18 mouse cellular contexts compared by ENCODE assay signal in the genomic region with DNA sequence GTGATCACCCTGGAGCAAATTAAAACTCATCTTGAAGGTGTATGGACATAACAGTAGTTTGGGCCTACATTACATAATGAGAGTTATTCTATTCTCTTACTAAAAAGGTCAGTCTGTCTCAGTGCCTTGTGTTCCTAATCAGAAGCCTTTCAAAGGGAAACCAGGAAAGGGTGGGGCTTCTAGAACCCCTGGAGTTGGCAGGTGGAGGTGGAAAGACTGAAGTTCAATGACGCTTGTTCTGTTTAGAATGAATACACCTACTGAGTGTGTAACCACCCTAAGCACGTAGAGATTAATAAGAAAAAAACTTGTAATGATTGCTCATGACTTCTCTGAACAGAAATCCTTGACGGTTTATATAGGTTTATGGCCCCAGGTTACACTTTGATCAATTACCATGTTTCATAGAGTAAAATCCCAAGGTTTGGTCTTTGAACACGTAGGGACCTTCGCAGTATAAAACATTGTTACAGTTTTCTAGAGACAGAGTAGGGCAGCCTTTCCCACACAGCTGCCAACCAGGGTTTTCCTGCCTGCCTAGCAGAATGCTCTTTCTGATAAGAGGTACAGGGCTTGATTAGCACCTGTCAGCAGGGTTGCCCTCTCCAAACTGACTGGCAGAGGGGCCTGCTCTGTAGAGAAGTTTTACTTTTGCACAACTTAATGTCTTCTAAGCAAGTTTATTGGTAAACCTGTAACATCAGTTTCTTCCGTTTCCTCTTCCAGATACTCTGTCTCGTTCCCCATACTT. TPM values are rescaled to one million over a fixed set of nuclear protein-coding genes. Genes with fewer than 3 reads are reported as not detected.
A peak's percentile ranks its signal among the peaks of the same experiment; 100 is the strongest.
DNase-seq lines count a peak whose midpoint lies in the region; ATAC-seq lines count a peak whose summit lies in the region.
"Had no signal": no experiment of that assay in that cellular context is flagged by ENCODE, and none has a peak within 500 bp of the region (broad histone marks: within the 10 kb centered on the region; RNA-seq: fewer than 3 reads in every experiment).

No protein-coding gene starts in this region.

- H3K4me2 ChIP-seq in embryonic facial prominence, embryonic 13.5 days = no peak overlapping the region
- H3K4me2 ChIP-seq in midbrain, embryonic 14.5 days (ENCODE audit: low read length) = no peak overlapping the region
- H3K4me2 ChIP-seq: heart, embryonic 12.5 days; midbrain, embryonic 12.5 days had no signal

- no peak overlapping the region for H3K27ac ChIP-seq in embryonic facial prominence, embryonic 13.5 days
- H3K27ac ChIP-seq in embryonic facial prominence, embryonic 10.5 days (replicated peaks) = no peak overlapping the region
- no peak overlapping the region for H3K27ac ChIP-seq in midbrain, embryonic 14.5 days (replicated peaks; ENCODE audit: low read depth, low read length)
- H3K27ac ChIP-seq: hindbrain, embryonic 10.5 days; kidney, postnatal 0 days; midbrain, embryonic 12.5 days had no signal

- H3K9me3 ChIP-seq in embryonic facial prominence, embryonic 13.5 days = no peaks in the 10 kb centered on the region
- no peaks in the 10 kb centered on the region for H3K9me3 ChIP-seq in embryonic facial prominence, embryonic 10.5 days
- H3K9me3 ChIP-seq in midbrain, embryonic 14.5 days (ENCODE audit: control insufficient read depth, low read length) = no peaks in the 10 kb centered on the region
- H3K9me3 ChIP-seq: heart, embryonic 12.5 days; hindbrain, embryonic 10.5 days; midbrain, embryonic 12.5 days had no signal

- ATAC-seq in embryonic facial prominence, embryonic 13.5 days (ENCODE audit: insufficient number of reproducible peaks, insufficient read depth, low FRiP score, low TSS enrichment, low read depth) = no peak
- ATAC-seq in megakaryocyte-erythroid progenitor cell, adult 5-6 weeks (replicated peaks; ENCODE audit: low FRiP score, low TSS enrichment, poor library complexity, severe bottlenecking) = peak; percentile 97
- ATAC-seq in midbrain, embryonic 14.5 days (ENCODE audit: low FRiP score, low TSS enrichment) = no peak

- no peaks in the 10 kb centered on the region for H3K27me3 ChIP-seq in embryonic facial prominence, embryonic 13.5 days
- H3K27me3 ChIP-seq in embryonic facial prominence, embryonic 10.5 days (replicated peaks; ENCODE audit: low read depth, poor library complexity, severe bottlenecking) = no peaks in the 10 kb centered on the region
- no peaks in the 10 kb centered on the region for H3K27me3 ChIP-seq in midbrain, embryonic 14.5 days (ENCODE audit: control insufficient read depth, insufficient read depth, low read length)
- H3K27me3 ChIP-seq: heart, embryonic 12.5 days; midbrain, embryonic 12.5 days had no signal

- DNase-seq in embryonic facial prominence, embryonic 10.5 days (ENCODE audit: low spot score) = no peak
- DNase-seq in c-Kit-positive CD71-positive TER-119-positive erythroid progenitor cells, embryonic 14.5 days (ENCODE audit: low spot score) = peak; percentile 68
- DNase-seq in liver = peak; percentile 79
- no peak for DNase-seq in midbrain, embryonic 14.5 days
- no peak for DNase-seq in left cerebral cortex, adult 9 months (ENCODE audit: low spot score in 2 of 2)
- no peak for DNase-seq in adipocyte (ENCODE audit: low spot score)
- DNase-seq: adrenal gland, adult 2 months; cerebellum, adult 9-10 months; gastrocnemius, postnatal 36 days; lung, postnatal 36 days; right cerebral cortex, postnatal 4 days had no signal

- 81% methylated on average over 7 of the region's 7 CpGs for WGBS in embryonic facial prominence, embryonic 13.5 days
- 85% methylated on average over 7 of the region's 7 CpGs for WGBS in embryonic facial prominence, embryonic 10.5 days
- 85% methylated on average over 7 of the region's 7 CpGs for WGBS in midbrain, embryonic 14.5 days

- H3K4me1 ChIP-seq in embryonic facial prominence, embryonic 13.5 days = no peaks in the 10 kb centered on the region
- peaks cover 10% of the 10 kb centered on the region for H3K4me1 ChIP-seq in embryonic facial prominence, embryonic 10.5 days
- H3K4me1 ChIP-seq in midbrain, embryonic 14.5 days (ENCODE audit: control insufficient read depth, insufficient read depth, low read length) = no peaks in the 10 kb centered on the region
- H3K4me1 ChIP-seq: midbrain, embryonic 12.5 days had no signal

- no peak overlapping the region for H3K4me3 ChIP-seq in embryonic facial prominence, embryonic 13.5 days
- H3K4me3 ChIP-seq in embryonic facial prominence, embryonic 10.5 days = no peak overlapping the region
- H3K4me3 ChIP-seq in midbrain, embryonic 14.5 days (replicated peaks; ENCODE audit: low read depth, low read length) = no peak overlapping the region
- H3K4me3 ChIP-seq: heart, embryonic 12.5 days; hindbrain, embryonic 10.5 days; midbrain, embryonic 12.5 days had no signal

- H3K9ac ChIP-seq in embryonic facial prominence, embryonic 13.5 days = 0 out of 2 replicates have a peak overlapping the region, but pooled peaks have one; percentile 12
- H3K9ac ChIP-seq in midbrain, embryonic 14.5 days (replicated peaks; ENCODE audit: low read length) = no peak overlapping the region
- H3K9ac ChIP-seq: heart, embryonic 12.5 days; midbrain, embryonic 12.5 days had no signal

- no peaks in the 10 kb centered on the region for H3K36me3 ChIP-seq in embryonic facial prominence, embryonic 13.5 days
- H3K36me3 ChIP-seq in embryonic facial prominence, embryonic 10.5 days (replicated peaks) = no peaks in the 10 kb centered on the region
- no peaks in the 10 kb centered on the region for H3K36me3 ChIP-seq in midbrain, embryonic 14.5 days (ENCODE audit: control insufficient read depth, insufficient read depth, low read length)
- H3K36me3 ChIP-seq: heart, embryonic 12.5 days; hindbrain, embryonic 10.5 days; midbrain, embryonic 12.5 days had no signal

RNA-seq across cellular contexts. Expression of a gene that starts 14.4 kb away (rescaled TPM):
- polyA plus RNA-seq in embryonic facial prominence, embryonic 13.5 days (2015; fragmentation: Nextera tagmentation; extraction: Ambion mirVana) = 141 and 160 TPM in 2 replicates
- 97.2 and 97.7 TPM in 2 replicates for polyA plus RNA-seq in embryonic facial prominence, embryonic 10.5 days (2016; fragmentation: Nextera tagmentation; extraction: Ambion mirVana)
- 470 and 507 TPM in 2 replicates for total RNA-seq in megakaryocyte-erythroid progenitor cell, adult 5-6 weeks (2014; fragmentation: Nextera tagmentation)
- 756 and 1,171 TPM in 2 replicates for total RNA-seq in megakaryocyte-erythroid progenitor cell, adult 5-6 weeks (2017)
- 38.1 and 40.0 TPM in 2 replicates for polyA plus RNA-seq in midbrain, embryonic 14.5 days (2014; fragmentation: Nextera tagmentation; extraction: Ambion mirVana)

RNA-seq across cellular contexts. Expression of a gene that starts 20.2 kb away (rescaled TPM):
- polyA plus RNA-seq in embryonic facial prominence, embryonic 13.5 days (2015; fragmentation: Nextera tagmentation; extraction: Ambion mirVana) = 7.6 and 8.4 TPM in 2 replicates
- polyA plus RNA-seq in embryonic facial prominence, embryonic 10.5 days (2016; fragmentation: Nextera tagmentation; extraction: Ambion mirVana) = 9.3 and 10.5 TPM in 2 replicates
- 123 and 185 TPM in 2 replicates for total RNA-seq in megakaryocyte-erythroid progenitor cell, adult 5-6 weeks (2014; fragmentation: Nextera tagmentation)
- total RNA-seq in megakaryocyte-erythroid progenitor cell, adult 5-6 weeks (2017) = 84.0 and 189 TPM in 2 replicates
- 1.6 and 2.0 TPM in 2 replicates for polyA plus RNA-seq in midbrain, embryonic 14.5 days (2014; fragmentation: Nextera tagmentation; extraction: Ambion mirVana)

RNA-seq across cellular contexts. Expression of a gene that starts 21.6 kb away (rescaled TPM):
- 1.7 and 3.1 TPM in 2 replicates for polyA plus RNA-seq in embryonic facial prominence, embryonic 13.5 days (2015; fragmentation: Nextera tagmentation; extraction: Ambion mirVana)
- 0.97 and 3.8 TPM in 2 replicates for polyA plus RNA-seq in embryonic facial prominence, embryonic 10.5 days (2016; fragmentation: Nextera tagmentation; extraction: Ambion mirVana)
- 1.4 and 11.1 TPM in 2 replicates for total RNA-seq in megakaryocyte-erythroid progenitor cell, adult 5-6 weeks (2014; fragmentation: Nextera tagmentation)
- 1,263 and 1,317 TPM in 2 replicates for total RNA-seq in megakaryocyte-erythroid progenitor cell, adult 5-6 weeks (2017)
- 2.1 and 2.2 TPM in 2 replicates for polyA plus RNA-seq in midbrain, embryonic 14.5 days (2014; fragmentation: Nextera tagmentation; extraction: Ambion mirVana)
- polyA plus RNA-seq: liver, adult 2 months had no signal

RNA-seq across cellular contexts. Expression of a gene that starts 21.8 kb away (rescaled TPM):
- 12.2 and 13.4 TPM in 2 replicates for polyA plus RNA-seq in embryonic facial prominence, embryonic 13.5 days (2015; fragmentation: Nextera tagmentation; extraction: Ambion mirVana)
- polyA plus RNA-seq in embryonic facial prominence, embryonic 10.5 days (2016; fragmentation: Nextera tagmentation; extraction: Ambion mirVana) = 4.0 and 4.8 TPM in 2 replicates
- total RNA-seq in megakaryocyte-erythroid progenitor cell, adult 5-6 weeks (2014; fragmentation: Nextera tagmentation) = 342 and 512 TPM in 2 replicates
- total RNA-seq in megakaryocyte-erythroid progenitor cell, adult 5-6 weeks (2017) = 329 and 662 TPM in 2 replicates
- 1.5 and 2.7 TPM in 2 replicates for polyA plus RNA-seq in midbrain, embryonic 14.5 days (2014; fragmentation: Nextera tagmentation; extraction: Ambion mirVana)
- polyA plus RNA-seq: liver, adult 2 months had no signal

RNA-seq across cellular contexts. Expression of a gene that starts 24.6 kb away (rescaled TPM):
- polyA plus RNA-seq in embryonic facial prominence, embryonic 13.5 days (2015; fragmentation: Nextera tagmentation; extraction: Ambion mirVana) = 7.5 and 10.6 TPM in 2 replicates
- polyA plus RNA-seq in embryonic facial prominence, embryonic 10.5 days (2016; fragmentation: Nextera tagmentation; extraction: Ambion mirVana) = 7.0 and 9.8 TPM in 2 replicates
- 386 and 627 TPM in 2 replicates for total RNA-seq in megakaryocyte-erythroid progenitor cell, adult 5-6 weeks (2014; fragmentation: Nextera tagmentation)
- total RNA-seq in megakaryocyte-erythroid progenitor cell, adult 5-6 weeks (2017) = 891 and 1,210 TPM in 2 replicates
- 1.4 and 2.6 TPM in 2 replicates for polyA plus RNA-seq in midbrain, embryonic 14.5 days (2014; fragmentation: Nextera tagmentation; extraction: Ambion mirVana)

Comparison
In these comparisons a context has a peak if more than half of its experiments do, and no peak if none do; other contexts are left out.
1. DNase-seq: peak in c-Kit-positive CD71-positive TER-119-positive erythroid progenitor cells, embryonic 14.5 days (single experiment) and liver (single experiment); none in embryonic facial prominence, embryonic 10.5 days (single experiment), midbrain, embryonic 14.5 days (single experiment), left cerebral cortex, adult 9 months (0 of 2) and adipocyte (single experiment).